Mouse (Mus musculus): Measurements from ENCODE around the gene Nhlrc2. TPM values are rescaled to one million over a fixed set of nuclear protein-coding genes. Genes with fewer than 3 reads are reported as not detected.

Nhlrc2 gene
- polyA plus RNA-seq, 1 experiment: 27.8 TPM

DNA sequence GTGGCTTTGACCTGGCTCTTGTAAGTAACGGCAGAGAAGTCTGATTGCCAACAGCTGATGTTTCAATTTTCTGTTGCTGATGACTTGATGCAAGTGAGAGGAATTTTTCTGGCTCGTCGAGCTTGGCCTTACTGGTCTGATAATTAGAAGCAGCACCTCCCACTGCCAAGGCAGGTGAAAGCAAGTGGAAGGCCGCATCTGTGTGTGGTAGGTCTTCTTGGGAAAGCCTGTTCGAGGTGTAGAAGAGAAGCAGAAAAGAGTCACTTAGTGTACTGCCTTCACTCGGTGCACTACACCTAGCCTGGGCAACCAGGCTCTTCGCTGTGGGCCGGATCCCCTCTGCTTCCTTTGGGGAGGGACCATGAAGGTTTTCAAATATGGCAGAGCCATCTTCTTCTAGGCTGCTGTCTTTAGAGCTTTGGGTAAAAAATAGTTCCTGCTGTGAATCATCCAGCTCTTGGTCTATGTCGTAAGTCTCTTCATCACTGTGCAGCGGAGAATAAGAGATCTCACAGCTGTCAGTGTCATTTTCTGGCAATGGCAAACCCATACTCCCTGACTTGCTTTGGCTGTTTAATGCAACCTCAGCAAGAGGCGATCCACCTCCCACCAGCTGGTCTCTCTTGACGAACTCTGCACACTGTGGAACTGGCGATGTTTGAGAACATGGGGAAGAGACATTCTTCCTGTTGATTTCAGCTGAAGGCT is 3.2 kb upstream of the Nhlrc2 start:
- Histone ChIP-seq H3K4me3 (ENCODE audit: low read depth, low read length) (no peak overlapping the region), H3K27me3 (ENCODE audit: control insufficient read depth, insufficient read depth, low read length, poor library complexity, severe bottlenecking) (no peaks in the 10 kb centered on the region), H3K9ac (ENCODE audit: low read depth, poor library complexity, severe bottlenecking) (no peak overlapping the region), H3K9me3 (replicated peaks; ENCODE audit: control insufficient read depth, insufficient read depth, low read length, poor library complexity, severe bottlenecking) (no peaks in the 10 kb centered on the region), H3K36me3 (ENCODE audit: control insufficient read depth, insufficient read depth, low read length, poor library complexity, severe bottlenecking) (no peaks in the 10 kb centered on the region), H3K4me1 (ENCODE audit: control insufficient read depth, insufficient read depth, low read length) (no peaks in the 10 kb centered on the region), H3K27ac (ENCODE audit: insufficient read depth, low read length) (no peak overlapping the region)
- TF ChIP-seq EP300 (IDR thresholded peaks at IDR 0.05; ENCODE audit: insufficient read depth, low read depth, low read length) (no peak), CTCF (IDR thresholded peaks at IDR 0.05; ENCODE audit: low read depth, low read length) (no peak), POLR2A (IDR thresholded peaks at IDR 0.05; ENCODE audit: insufficient read depth, low read length) (no peak)

DNA sequence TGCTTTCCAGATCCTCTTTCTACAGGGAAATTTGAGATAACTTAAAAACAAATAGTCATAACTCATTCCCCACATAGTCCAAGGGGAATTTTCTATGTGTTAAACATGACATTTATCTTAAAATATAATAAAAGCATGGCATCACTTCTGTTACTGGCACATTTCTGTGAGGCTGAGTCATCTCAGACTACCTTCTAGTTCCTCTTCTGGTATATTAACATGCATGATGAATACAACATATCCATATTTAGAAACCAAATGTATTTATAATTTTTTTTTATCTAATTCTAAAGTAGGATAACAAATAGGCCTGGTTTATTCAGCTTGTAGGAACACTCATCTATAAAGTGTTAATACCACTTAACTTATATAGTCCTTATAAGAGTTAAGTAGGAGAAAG is 2.0 kb upstream of the Nhlrc2 start:
- Histone ChIP-seq H3K27ac (ENCODE audit: insufficient read depth, low read length) (no peak overlapping the region), H3K9ac (ENCODE audit: low read depth, poor library complexity, severe bottlenecking) (no peak overlapping the region), H3K4me1 (ENCODE audit: control insufficient read depth, insufficient read depth, low read length) (no peaks in the 10 kb centered on the region), H3K9me3 (replicated peaks; ENCODE audit: control insufficient read depth, insufficient read depth, low read length, poor library complexity, severe bottlenecking) (no peaks in the 10 kb centered on the region), H3K4me3 (ENCODE audit: low read depth, low read length) (no peak overlapping the region), H3K27me3 (ENCODE audit: control insufficient read depth, insufficient read depth, low read length, poor library complexity, severe bottlenecking) (no peaks in the 10 kb centered on the region), H3K36me3 (ENCODE audit: control insufficient read depth, insufficient read depth, low read length, poor library complexity, severe bottlenecking) (no peaks in the 10 kb centered on the region)
- no peak for TF ChIP-seq POLR2A (IDR thresholded peaks at IDR 0.05; ENCODE audit: insufficient read depth, low read length)
- no peak for TF ChIP-seq EP300 (IDR thresholded peaks at IDR 0.05; ENCODE audit: insufficient read depth, low read depth, low read length)
- TF ChIP-seq CTCF (IDR thresholded peaks at IDR 0.05; ENCODE audit: low read depth, low read length): no peak

- H3K27ac ChIP-seq (ENCODE audit: insufficient read depth, low read length): peak within 1 kb of the TSS; percentile 78
- peak within 1 kb of the TSS; percentile 96 for H3K9ac ChIP-seq (ENCODE audit: low read depth, poor library complexity, severe bottlenecking)
- TF ChIP-seq EP300 (IDR thresholded peaks at IDR 0.05; ENCODE audit: insufficient read depth, low read depth, low read length): no peak
- no peak for TF ChIP-seq POLR2A (IDR thresholded peaks at IDR 0.05; ENCODE audit: insufficient read depth, low read length)
- peak within 1 kb of the TSS; percentile 96 for H3K4me3 ChIP-seq (ENCODE audit: low read depth, low read length)
- H3K9me3 ChIP-seq (replicated peaks; ENCODE audit: control insufficient read depth, insufficient read depth, low read length, poor library complexity, severe bottlenecking): no peaks in the 10 kb centered on the region
- H3K27me3 ChIP-seq (ENCODE audit: control insufficient read depth, insufficient read depth, low read length, poor library complexity, severe bottlenecking): no peaks in the 10 kb centered on the region
- H3K36me3 ChIP-seq (ENCODE audit: control insufficient read depth, insufficient read depth, low read length, poor library complexity, severe bottlenecking): peaks cover 5% of the 10 kb centered on the region
- no peaks in the 10 kb centered on the region for H3K4me1 ChIP-seq (ENCODE audit: control insufficient read depth, insufficient read depth, low read length)
Measured at GRCm38 (mm10) chr19:56547456-56548229, 418 bp upstream of the Nhlrc2 start, which contains the start of gene Dclre1a. TSS of gene Dclre1a (minus strand) at chr19:56548222.

- Histone ChIP-seq H3K27me3 (ENCODE audit: control insufficient read depth, insufficient read depth, low read length, poor library complexity, severe bottlenecking) (no peaks in the 10 kb centered on the region), H3K4me3 (ENCODE audit: low read depth, low read length) (peak overlapping the region; percentile 96), H3K9me3 (replicated peaks; ENCODE audit: control insufficient read depth, insufficient read depth, low read length, poor library complexity, severe bottlenecking) (no peaks in the 10 kb centered on the region), H3K9ac (ENCODE audit: low read depth, poor library complexity, severe bottlenecking) (peak overlapping the region; percentile 96), H3K36me3 (ENCODE audit: control insufficient read depth, insufficient read depth, low read length, poor library complexity, severe bottlenecking) (peaks cover 5% of the 10 kb centered on the region), H3K4me1 (ENCODE audit: control insufficient read depth, insufficient read depth, low read length) (no peaks in the 10 kb centered on the region), H3K27ac (ENCODE audit: insufficient read depth, low read length) (0 out of 2 replicates have a peak overlapping the region, but pooled peaks have one; percentile 78)
- TF ChIP-seq POLR2A (IDR thresholded peaks at IDR 0.05; ENCODE audit: insufficient read depth, low read length): no peak
- TF ChIP-seq CTCF (IDR thresholded peaks at IDR 0.05; ENCODE audit: low read depth, low read length): no peak
- no peak for TF ChIP-seq EP300 (IDR thresholded peaks at IDR 0.05; ENCODE audit: insufficient read depth, low read depth, low read length)
Measured at GRCm38 (mm10) chr19:56549033-56549680, 1.1 kb downstream of the Nhlrc2 start.

DNA sequence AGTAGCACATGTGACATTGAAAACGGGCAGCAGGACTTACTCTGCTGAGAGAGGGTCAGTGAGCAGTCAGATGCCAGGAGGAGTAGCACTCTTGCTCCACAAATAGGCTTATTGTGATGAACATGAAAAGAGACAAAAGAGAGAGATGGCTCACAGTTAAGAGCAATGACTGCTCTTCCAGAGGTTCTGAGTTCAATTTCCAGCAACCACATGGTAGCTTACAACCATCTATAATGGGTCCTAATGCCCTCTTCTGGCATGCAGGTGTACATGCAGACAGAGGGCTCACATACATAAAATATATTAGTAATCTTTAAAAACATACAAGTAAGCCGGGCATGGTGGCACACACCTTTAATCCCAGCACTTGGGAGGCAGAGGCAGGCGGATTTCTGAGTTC is 5.1 kb downstream of the Nhlrc2 start:
- Histone ChIP-seq H3K9me3 (replicated peaks; ENCODE audit: control insufficient read depth, insufficient read depth, low read length, poor library complexity, severe bottlenecking) (no peaks in the 10 kb centered on the region), H3K27me3 (ENCODE audit: control insufficient read depth, insufficient read depth, low read length, poor library complexity, severe bottlenecking) (no peaks in the 10 kb centered on the region), H3K9ac (ENCODE audit: low read depth, poor library complexity, severe bottlenecking) (no peak overlapping the region), H3K4me3 (ENCODE audit: low read depth, low read length) (no peak overlapping the region), H3K27ac (ENCODE audit: insufficient read depth, low read length) (no peak overlapping the region), H3K36me3 (ENCODE audit: control insufficient read depth, insufficient read depth, low read length, poor library complexity, severe bottlenecking) (peaks cover 5% of the 10 kb centered on the region), H3K4me1 (ENCODE audit: control insufficient read depth, insufficient read depth, low read length) (no peaks in the 10 kb centered on the region)
- TF ChIP-seq CTCF (IDR thresholded peaks at IDR 0.05; ENCODE audit: low read depth, low read length): no peak
- no peak for TF ChIP-seq EP300 (IDR thresholded peaks at IDR 0.05; ENCODE audit: insufficient read depth, low read depth, low read length)
- TF ChIP-seq POLR2A (IDR thresholded peaks at IDR 0.05; ENCODE audit: insufficient read depth, low read length): no peak

Measured in ES-Bruce4 (cell line).